Mouse (Mus musculus) c-Kit-positive CD71-positive TER-119-positive erythroid progenitor cells, embryonic 14.5 days (primary cell): ENCODE results near the gene Lars2.

Experiments
- DNase-seq: peaks from one replicate; pipeline ENCODE4 v3.0.0-alpha.2; 2013; ENCODE audit warnings: low spot score

Lars2 gene

GRCm38 (mm10) chr9:123391140-123391849, 24.6 kb downstream of the Lars2 start:
- no peak for DNase-seq

DNA sequence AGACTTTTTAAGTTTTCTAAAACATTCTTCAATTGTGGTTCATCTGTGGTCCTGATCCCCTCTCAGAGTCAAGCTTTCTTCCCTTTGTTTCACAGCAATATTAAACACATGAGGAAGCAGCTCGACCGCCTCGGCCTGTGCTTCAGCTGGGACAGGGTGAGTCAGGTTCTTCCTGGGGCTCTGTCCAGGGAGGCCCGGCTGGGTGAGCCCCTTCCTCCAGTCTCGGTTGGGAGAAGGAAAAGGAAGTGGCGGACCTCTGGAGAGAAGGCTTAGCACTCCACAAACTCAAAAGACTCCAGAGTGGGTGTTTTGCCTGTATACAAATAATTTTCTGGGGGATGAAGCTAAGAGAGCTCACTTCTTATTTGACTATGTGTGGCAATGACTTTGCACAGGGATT, 28.1 kb downstream of the Lars2 start:
- DNase-seq = no peak

DNA sequence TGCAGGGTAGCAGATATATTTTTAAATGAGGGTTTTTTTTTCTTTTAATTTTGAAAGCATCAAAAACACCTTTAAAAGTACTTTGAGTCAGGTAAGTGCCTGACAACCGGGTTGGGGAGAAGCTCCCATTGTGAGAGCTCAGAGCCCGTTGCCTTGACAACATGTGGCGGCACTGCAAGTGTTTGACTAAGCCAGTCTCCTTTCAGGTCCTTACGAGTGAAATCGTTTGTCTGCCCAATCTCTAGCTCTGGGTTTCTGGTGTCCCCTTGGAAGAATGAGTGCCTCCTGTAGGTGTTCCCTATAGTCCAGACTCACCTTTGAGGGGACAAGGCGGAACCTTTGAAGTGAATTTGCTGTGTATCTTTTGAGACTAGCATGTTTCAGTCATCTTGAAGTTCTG, 31.0 kb downstream of the Lars2 start:
- no peak for DNase-seq

- no peak for DNase-seq
These were observed 35.5 kb downstream of the Lars2 start for GRCm38 (mm10) chr9:123402215-123402614.

- no peak for DNase-seq
These were observed 36.3 kb downstream of the Lars2 start for GRCm38 (mm10) chr9:123403031-123403430.

DNA sequence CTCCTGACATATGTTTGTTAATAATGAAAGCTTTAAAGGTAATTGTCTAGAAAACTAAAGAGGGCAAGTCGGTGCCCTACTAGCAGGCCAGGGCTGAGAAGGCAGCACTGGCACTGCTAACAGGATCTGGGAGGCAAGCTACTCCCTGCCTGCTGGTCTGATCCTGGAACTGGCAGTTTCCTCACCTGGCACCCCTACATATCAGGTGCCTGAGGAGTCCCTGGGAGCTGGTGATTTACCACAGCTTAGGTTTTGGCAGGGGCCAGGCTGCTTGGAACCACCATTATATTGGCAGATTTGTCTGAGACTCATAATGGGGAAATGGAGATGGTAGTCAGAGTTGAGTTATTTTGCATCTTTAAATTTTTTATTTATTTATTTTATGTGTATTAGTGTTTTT, 38.5 kb downstream of the Lars2 start:
- DNase-seq = no peak

DNA sequence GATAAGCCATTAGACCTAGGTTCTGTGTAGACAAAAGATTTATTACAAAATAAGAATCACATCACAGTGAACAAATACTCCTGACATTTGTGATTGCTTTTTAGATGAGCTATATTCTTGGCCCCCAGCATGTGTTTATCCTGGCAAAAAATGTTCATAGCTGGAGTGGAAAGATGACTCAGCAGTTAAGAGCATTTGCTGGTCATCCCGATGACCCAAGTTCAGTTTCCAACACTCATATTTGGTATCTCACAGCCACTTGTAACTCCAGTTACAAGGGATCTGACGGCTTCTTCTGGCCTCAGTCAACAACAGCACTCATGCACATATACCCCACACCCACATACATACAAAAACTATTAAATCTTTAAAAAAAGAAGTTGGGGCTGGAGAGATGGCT, 42.0 kb downstream of the Lars2 start:
- DNase-seq = no peak

DNA sequence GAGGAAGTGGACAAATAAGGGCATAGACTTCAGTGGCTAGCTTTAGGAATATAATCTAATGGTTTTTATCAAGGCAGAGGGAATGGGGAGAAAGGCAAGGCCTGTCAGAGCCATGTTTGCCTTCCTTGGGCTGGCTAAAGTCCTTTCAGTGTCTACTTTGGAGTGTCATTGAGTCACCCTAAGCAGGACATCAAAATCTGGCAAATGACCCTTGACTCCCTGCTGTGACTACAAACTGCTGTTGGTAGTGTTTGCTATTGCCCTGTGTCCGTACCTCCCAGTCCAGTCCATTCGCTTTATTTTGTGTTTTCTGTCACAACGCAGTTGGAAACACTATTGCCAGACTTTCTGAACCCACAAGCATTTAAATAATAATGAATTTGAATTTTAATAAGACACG, 63.1 kb downstream of the Lars2 start:
- no peak for DNase-seq

- DNase-seq = no peak
These were observed 64.2 kb downstream of the Lars2 start for GRCm38 (mm10) chr9:123430973-123431372.

DNA sequence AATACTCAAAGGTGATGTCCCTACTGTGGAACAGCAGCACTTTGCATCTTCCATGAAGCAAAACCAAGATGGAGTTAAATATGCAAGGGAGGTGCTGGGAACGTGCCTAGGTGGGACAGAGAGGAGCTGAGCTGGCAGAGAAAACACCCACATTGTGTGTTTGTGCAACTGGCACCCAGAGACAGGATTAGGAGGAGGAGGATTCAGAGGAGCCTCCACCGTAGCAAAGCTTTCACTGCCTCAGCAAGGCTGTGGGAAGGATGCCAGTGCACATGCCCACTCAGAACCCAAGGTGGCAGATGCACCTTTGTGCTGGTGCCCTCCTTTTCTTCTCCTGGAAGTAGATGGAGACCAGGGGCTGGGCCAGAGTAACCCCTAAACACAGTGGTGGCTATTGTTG, 71.5 kb downstream of the Lars2 start:
- DNase-seq = no peak

- no peak for DNase-seq
These were observed 73.7 kb downstream of the Lars2 start for GRCm38 (mm10) chr9:123440230-123441058.

DNA sequence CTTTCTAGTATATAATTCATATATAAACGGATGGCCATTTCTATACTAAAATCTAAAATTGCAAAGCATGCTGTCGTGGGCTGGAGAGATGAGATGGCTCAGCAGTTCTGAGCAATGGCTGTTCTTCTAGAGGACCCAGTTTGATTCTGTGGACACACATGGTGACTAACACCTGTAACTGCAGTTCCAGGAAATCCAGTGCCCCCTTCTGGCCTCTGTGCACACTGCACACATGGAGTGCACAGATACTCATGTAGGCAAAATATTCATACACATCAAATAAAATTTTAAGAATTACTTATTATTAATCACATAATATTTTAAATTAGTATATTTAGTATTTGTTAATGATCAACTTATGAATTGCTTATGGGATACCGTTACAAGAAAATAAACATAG, 80.4 kb downstream of the Lars2 start:
- DNase-seq = peak; percentile 26

- DNase-seq = no peak
These were observed 81.9 kb downstream of the Lars2 start for GRCm38 (mm10) chr9:123448594-123448993.

DNA sequence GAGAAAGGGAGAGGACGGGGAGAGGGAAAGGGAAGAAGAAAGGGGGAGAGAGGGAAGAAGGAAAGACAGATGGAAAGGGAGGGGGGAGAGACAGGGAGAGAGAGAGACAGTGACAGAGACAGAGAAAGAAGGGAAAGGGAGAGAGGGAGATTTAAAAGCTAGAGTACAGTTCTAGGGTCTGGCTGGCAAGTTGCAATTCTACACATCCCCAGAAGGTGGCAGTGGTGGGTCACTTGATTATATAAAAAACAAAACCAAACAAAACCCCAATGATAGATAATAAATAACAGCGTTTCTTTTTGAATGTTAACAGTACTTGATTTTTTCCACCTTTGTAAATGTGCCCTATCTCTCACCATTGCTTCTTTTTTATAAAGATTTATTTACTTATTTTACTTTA, 83.4 kb downstream of the Lars2 start:
- DNase-seq = peak; percentile 66

GRCm38 (mm10) chr9:123451772-123452171, 85.0 kb downstream of the Lars2 start:
- DNase-seq = no peak

DNA sequence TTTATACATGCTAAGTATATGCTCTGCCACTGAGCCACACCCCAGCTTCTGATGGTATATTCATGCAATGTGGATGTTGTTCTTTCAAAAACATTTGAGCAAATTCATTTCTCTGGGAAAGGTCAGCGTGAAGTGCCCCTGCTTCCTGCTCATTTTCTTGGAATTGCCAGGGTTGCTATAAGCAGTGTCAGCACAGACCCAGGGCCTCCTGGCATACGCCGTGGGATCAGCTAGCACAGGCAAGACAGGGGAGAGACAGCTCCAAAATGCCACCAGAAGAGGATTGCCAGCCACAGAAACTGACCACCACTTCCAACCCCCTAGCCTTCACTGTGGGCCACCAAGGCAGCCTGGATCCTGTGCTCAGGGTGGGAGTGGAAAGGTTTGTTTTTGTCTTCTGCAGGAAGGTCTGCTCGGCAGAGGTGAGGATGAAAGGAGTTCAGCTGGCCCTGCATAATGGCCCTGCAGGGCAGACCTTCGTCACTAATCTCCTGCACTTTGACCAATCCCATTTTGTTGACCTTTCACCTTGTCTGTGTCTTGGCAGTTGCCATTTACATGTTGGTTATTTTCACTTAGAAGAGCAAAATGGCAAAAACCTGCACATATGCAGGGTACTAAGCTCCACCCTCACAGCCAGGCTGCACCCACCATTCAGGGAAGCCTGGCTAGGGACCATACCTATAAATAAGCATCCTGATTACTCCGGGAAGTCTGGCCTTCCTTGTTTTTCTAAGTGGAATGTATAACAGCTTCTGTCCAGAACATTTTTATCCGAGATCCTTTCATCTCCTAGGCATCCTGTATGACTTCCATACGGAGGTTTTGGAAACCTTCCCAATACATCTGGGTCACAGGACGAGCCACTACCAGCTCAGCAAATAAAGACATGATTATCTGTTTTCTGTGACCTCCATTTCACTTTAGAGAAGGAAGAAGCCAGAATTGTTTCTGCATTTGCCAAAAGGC, 90.2 kb downstream of the Lars2 start:
- DNase-seq = no peak

DNA sequence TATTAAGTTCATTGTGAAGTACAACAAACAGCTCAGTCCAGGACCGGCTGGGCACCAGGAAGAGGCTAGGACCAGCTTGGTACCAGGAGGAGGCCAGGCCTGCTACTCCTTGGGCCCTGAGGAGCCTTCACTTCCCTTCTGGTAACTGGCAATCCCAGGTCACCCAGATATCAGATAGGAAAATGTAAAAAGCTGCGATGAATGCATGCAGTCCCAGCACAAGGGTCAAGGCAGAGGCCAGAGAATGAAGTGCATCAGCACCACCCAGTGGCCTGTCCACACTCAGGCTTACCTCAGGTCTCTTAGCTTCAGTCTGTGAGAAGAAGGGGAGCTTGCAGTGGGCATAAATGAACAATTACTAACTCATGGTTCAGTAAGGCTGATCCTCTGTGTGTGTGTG, 90.9 kb downstream of the Lars2 start:
- DNase-seq = no peak

GRCm38 (mm10) chr9:123467141-123467620, 100.5 kb downstream of the Lars2 start:
- DNase-seq = no peak

- DNase-seq = peak; percentile 54
These were observed 101.8 kb downstream of the Lars2 start for GRCm38 (mm10) chr9:123468406-123469085.

DNA sequence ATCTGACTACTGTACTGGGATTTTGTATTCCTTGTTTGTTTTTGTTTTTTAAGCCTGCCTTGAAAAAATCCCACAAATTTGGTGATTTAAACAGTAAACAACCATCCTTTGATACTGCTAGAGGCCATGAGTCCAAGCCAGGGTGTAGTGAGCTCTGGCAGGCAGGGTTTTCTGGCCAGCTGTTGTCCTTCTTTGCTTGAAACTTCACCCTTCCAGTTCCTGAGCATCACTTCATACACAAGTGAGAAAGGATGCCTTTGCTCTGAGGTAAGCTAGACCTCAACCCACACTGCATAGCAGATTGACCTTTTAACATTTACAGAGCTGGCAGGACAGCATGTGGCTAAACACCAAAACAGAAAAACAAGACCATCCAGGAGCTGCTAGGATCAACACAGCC, 102.4 kb downstream of the Lars2 start:
- DNase-seq = no peak

- DNase-seq = no peak
These were observed 106.7 kb downstream of the Lars2 start for GRCm38 (mm10) chr9:123473377-123473776.

GRCm38 (mm10) chr9:123475569-123475968, 108.8 kb downstream of the Lars2 start:
- no peak for DNase-seq
